Mouse (Mus musculus): ENCODE data around the gene Fip1l1.

DNA sequence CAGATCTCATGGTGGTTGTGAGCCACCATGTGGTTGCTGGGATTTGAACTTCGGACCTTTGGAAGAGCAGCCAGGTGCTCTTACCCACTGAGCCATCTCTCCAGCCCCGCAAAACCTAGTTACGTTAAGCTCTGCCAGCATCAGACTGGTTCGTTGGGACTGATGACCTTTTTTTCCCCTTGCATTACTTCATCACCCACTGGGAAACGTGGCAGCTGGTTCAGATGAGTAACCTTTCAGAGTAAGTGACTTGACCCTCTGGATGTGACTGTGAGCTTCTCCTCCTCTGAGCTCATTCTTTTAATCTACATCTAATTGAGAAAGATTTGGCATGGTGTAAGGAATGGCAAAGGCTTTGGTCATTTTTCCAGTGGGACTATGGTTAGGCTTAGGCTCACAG lies 64.8 kb downstream of the Fip1l1 start:
- TF ChIP-seq CTCF (IDR thresholded peaks at IDR 0.05; ENCODE audit: control insufficient read depth, insufficient read depth, insufficient read length) (no peak), USF1 (IDR thresholded peaks at IDR 0.05; ENCODE audit: low read depth) (no peak), MAX (IDR thresholded peaks at IDR 0.05) (no peak), MYOD1 (IDR thresholded peaks at IDR 0.05; ENCODE audit: control insufficient read depth, insufficient read length, low read depth) (no peak), FOSL1 (IDR thresholded peaks at IDR 0.05; ENCODE audit: insufficient read depth, low read length, poor library complexity, severe bottlenecking) (no peak), CEBPB (IDR thresholded peaks at IDR 0.05; ENCODE audit: low read depth) (no peak)

Data from C2C12 (cell line).